Mouse (Mus musculus) cortical plate, adult 2 months (tissue): ENCODE results near the gene Tmem167b.

ENCODE experiments used
- CTCF ChIP-seq: fragments of 200-500 bp; IDR thresholded peaks from 2 replicates; pipeline ENCODE4 v1.5.1; 2011; ENCODE audit warnings: mild to moderate bottlenecking, control low read depth, low read length; ENCODE audit not compliant: insufficient read depth; ENCODE audit errors: extremely low read depth
- POLR2A ChIP-seq: fragments of 200-500 bp; IDR thresholded peaks from 2 replicates; pipeline ENCODE4 v1.6.1; 2011; ENCODE audit warnings: mild to moderate bottlenecking, low read length, control low read depth; ENCODE audit not compliant: insufficient read depth; ENCODE audit errors: extremely low read depth

DNA sequence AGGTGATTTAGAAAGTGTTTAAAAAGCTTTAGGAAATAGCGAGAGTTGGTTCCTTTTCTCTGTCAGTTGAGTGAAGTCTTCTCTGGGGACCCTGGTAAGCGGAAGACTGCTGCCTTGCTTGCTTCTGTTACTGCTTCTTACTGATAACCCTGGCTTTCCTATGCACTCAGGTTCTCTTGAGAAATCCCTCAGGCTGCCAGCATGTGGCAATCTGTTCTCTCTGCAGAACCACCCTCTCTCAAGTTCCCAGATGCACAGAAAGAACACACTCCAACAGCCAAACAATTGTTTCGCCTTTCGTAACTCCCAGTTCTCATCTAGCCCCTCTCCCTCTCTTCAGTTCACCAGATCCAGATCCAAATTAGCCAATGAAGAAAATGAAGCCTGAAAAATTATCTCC is 4.4 kb downstream of the Tmem167b start:
- TF ChIP-seq CTCF (no peak), POLR2A (no peak)
